Mouse (Mus musculus): ENCODE measurements around the gene Itgb7. TPM values are rescaled to one million over a fixed set of nuclear protein-coding genes. Genes with fewer than 3 reads are reported as not detected.
A peak's percentile ranks its signal among the peaks of the same experiment; 100 is the strongest.

The Itgb7 gene
- polyA plus RNA-seq, 1 experiment from 2014 or later = 1.2 TPM

GRCm38 (mm10) chr15:102202971-102203834 is 28.5 kb downstream of the Itgb7 start, which contains the start of gene Zfp740:
TSS of gene Zfp740 (plus strand) at chr15:102203249.
- DNase-seq (ENCODE audit: low spot score) (peak; percentile 99), ATAC-seq (replicated peaks; ENCODE audit: low FRiP score, low read depth) (peak; percentile 95)
- TF ChIP-seq CTCF (IDR thresholded peaks at IDR 0.05; ENCODE audit: low read depth) = no peak; the same call in 1 of the 2 replicates
- under 1% methylated on average over 49 of the region's 68 CpGs for WGBS
- peak within 1 kb of the TSS; percentile 90 for H3K4me3 ChIP-seq (replicated peaks; ENCODE audit: low read depth, low read length)
- peak within 1 kb of the TSS; percentile 100 for H3K27ac ChIP-seq
- peaks cover 33% of the 10 kb centered on the region for H3K4me1 ChIP-seq (replicated peaks; ENCODE audit: insufficient read depth, low read length)
- H3K9me3 ChIP-seq (replicated peaks; ENCODE audit: low read length) = no peaks in the 10 kb centered on the region
- no peaks in the 10 kb centered on the region for H3K27me3 ChIP-seq (ENCODE audit: insufficient read depth, low read length)
- peak within 1 kb of the TSS; percentile 70 for H3K4me2 ChIP-seq (ENCODE audit: low read length)
- peaks cover 11% of the 10 kb centered on the region; the same call in 1 of the 2 replicates for H3K36me3 ChIP-seq (ENCODE audit: insufficient read depth, low read length)
- H3K9ac ChIP-seq (ENCODE audit: low read depth, low read length) = peak within 1 kb of the TSS; percentile 99

GRCm38 (mm10) chr15:102198841-102199240 is 32.9 kb downstream of the Itgb7 start:
- Histone ChIP-seq H3K36me3 (ENCODE audit: insufficient read depth, low read length) (no peaks in the 10 kb centered on the region), H3K4me2 (ENCODE audit: low read length) (no peak overlapping the region), H3K9ac (ENCODE audit: low read depth, low read length) (no peak overlapping the region), H3K4me1 (replicated peaks; ENCODE audit: insufficient read depth, low read length) (peaks cover 7% of the 10 kb centered on the region), H3K4me3 (replicated peaks; ENCODE audit: low read depth, low read length) (no peak overlapping the region), H3K27ac (no peak overlapping the region), H3K27me3 (ENCODE audit: insufficient read depth, low read length) (no peaks in the 10 kb centered on the region), H3K9me3 (replicated peaks; ENCODE audit: low read length) (no peaks in the 10 kb centered on the region)
- TF ChIP-seq CTCF (IDR thresholded peaks at IDR 0.05; ENCODE audit: low read depth) = no peak
- 87% methylated on average over 4 of the region's 4 CpGs for WGBS
- no peak for DNase-seq (ENCODE audit: low spot score)
- ATAC-seq (replicated peaks; ENCODE audit: low FRiP score, low read depth) = no peak

GRCm38 (mm10) chr15:102195373-102195772 is 36.4 kb downstream of the Itgb7 start:
- TF ChIP-seq CTCF (IDR thresholded peaks at IDR 0.05; ENCODE audit: low read depth) = no peak
- Histone ChIP-seq H3K4me1 (replicated peaks; ENCODE audit: insufficient read depth, low read length) (0 out of 2 replicates have a peak, but pooled peaks cover 3% of the 10 kb centered on the region), H3K36me3 (ENCODE audit: insufficient read depth, low read length) (no peaks in the 10 kb centered on the region), H3K4me2 (ENCODE audit: low read length) (no peak overlapping the region), H3K9ac (ENCODE audit: low read depth, low read length) (no peak overlapping the region), H3K9me3 (replicated peaks; ENCODE audit: low read length) (no peaks in the 10 kb centered on the region), H3K27me3 (ENCODE audit: insufficient read depth, low read length) (no peaks in the 10 kb centered on the region), H3K27ac (no peak overlapping the region), H3K4me3 (replicated peaks; ENCODE audit: low read depth, low read length) (no peak overlapping the region)
- DNase-seq (ENCODE audit: low spot score) (no peak), ATAC-seq (replicated peaks; ENCODE audit: low FRiP score, low read depth) (no peak)
- 45% methylated on average over 4 of the region's 4 CpGs for WGBS

GRCm38 (mm10) chr15:102194439-102194838 is 37.3 kb downstream of the Itgb7 start:
- H3K9me3 ChIP-seq (replicated peaks; ENCODE audit: low read length) = no peaks in the 10 kb centered on the region
- no peak overlapping the region for H3K27ac ChIP-seq
- DNase-seq (ENCODE audit: low spot score) (no peak), ATAC-seq (replicated peaks; ENCODE audit: low FRiP score, low read depth) (no peak)
- no peak overlapping the region for H3K4me2 ChIP-seq (ENCODE audit: low read length)
- TF ChIP-seq CTCF (IDR thresholded peaks at IDR 0.05; ENCODE audit: low read depth) = no peak
- H3K36me3 ChIP-seq (ENCODE audit: insufficient read depth, low read length) = no peaks in the 10 kb centered on the region
- no peak overlapping the region for H3K4me3 ChIP-seq (replicated peaks; ENCODE audit: low read depth, low read length)
- H3K27me3 ChIP-seq (ENCODE audit: insufficient read depth, low read length) = no peaks in the 10 kb centered on the region
- 0 out of 2 replicates have a peak, but pooled peaks cover 3% of the 10 kb centered on the region for H3K4me1 ChIP-seq (replicated peaks; ENCODE audit: insufficient read depth, low read length)
- 66% methylated on average over 4 of the region's 4 CpGs for WGBS
- H3K9ac ChIP-seq (ENCODE audit: low read depth, low read length) = no peak overlapping the region

GRCm38 (mm10) chr15:102193652-102194051 is 38.1 kb downstream of the Itgb7 start:
- Histone ChIP-seq H3K36me3 (ENCODE audit: insufficient read depth, low read length) (no peaks in the 10 kb centered on the region), H3K4me1 (replicated peaks; ENCODE audit: insufficient read depth, low read length) (peaks cover 3% of the 10 kb centered on the region; the same call in 1 of the 2 replicates), H3K27ac (no peak overlapping the region), H3K27me3 (ENCODE audit: insufficient read depth, low read length) (no peaks in the 10 kb centered on the region), H3K4me3 (replicated peaks; ENCODE audit: low read depth, low read length) (no peak overlapping the region), H3K9ac (ENCODE audit: low read depth, low read length) (no peak overlapping the region), H3K4me2 (ENCODE audit: low read length) (no peak overlapping the region), H3K9me3 (replicated peaks; ENCODE audit: low read length) (no peaks in the 10 kb centered on the region)
- no peak for TF ChIP-seq CTCF (IDR thresholded peaks at IDR 0.05; ENCODE audit: low read depth)
- 80% methylated on average over 4 of the region's 4 CpGs for WGBS
- no peak for DNase-seq (ENCODE audit: low spot score)
- ATAC-seq (replicated peaks; ENCODE audit: low FRiP score, low read depth) = no peak

GRCm38 (mm10) chr15:102192820-102193386 is 38.8 kb downstream of the Itgb7 start:
- ATAC-seq (replicated peaks; ENCODE audit: low FRiP score, low read depth) (no peak), DNase-seq (ENCODE audit: low spot score) (no peak)
- Histone ChIP-seq H3K27ac (no peak overlapping the region), H3K27me3 (ENCODE audit: insufficient read depth, low read length) (no peaks in the 10 kb centered on the region), H3K9me3 (replicated peaks; ENCODE audit: low read length) (no peaks in the 10 kb centered on the region), H3K4me1 (replicated peaks; ENCODE audit: insufficient read depth, low read length) (peaks cover 6% of the 10 kb centered on the region; the same call in 1 of the 2 replicates), H3K36me3 (ENCODE audit: insufficient read depth, low read length) (no peaks in the 10 kb centered on the region), H3K4me3 (replicated peaks; ENCODE audit: low read depth, low read length) (no peak overlapping the region), H3K9ac (ENCODE audit: low read depth, low read length) (no peak overlapping the region), H3K4me2 (ENCODE audit: low read length) (no peak overlapping the region)
- TF ChIP-seq CTCF (IDR thresholded peaks at IDR 0.05; ENCODE audit: low read depth) = no peak
- WGBS = 60% methylated on average over 5 of the region's 5 CpGs
